Mouse (Mus musculus): ENCODE results near the gene Agl. TPM values are rescaled to one million over a fixed set of nuclear protein-coding genes. Genes with fewer than 3 reads are reported as not detected.

Agl gene
- total RNA-seq, 2 experiments from 2014 or later: 199 to 210 TPM

- no peak for DNase-seq (ENCODE audit: low spot score)
- intact Hi-C loops (cut with DNase I): no loop called here
Observed at GRCm38 (mm10) chr3:116710941-116711340, 97.0 kb downstream of the Agl start.

DNA sequence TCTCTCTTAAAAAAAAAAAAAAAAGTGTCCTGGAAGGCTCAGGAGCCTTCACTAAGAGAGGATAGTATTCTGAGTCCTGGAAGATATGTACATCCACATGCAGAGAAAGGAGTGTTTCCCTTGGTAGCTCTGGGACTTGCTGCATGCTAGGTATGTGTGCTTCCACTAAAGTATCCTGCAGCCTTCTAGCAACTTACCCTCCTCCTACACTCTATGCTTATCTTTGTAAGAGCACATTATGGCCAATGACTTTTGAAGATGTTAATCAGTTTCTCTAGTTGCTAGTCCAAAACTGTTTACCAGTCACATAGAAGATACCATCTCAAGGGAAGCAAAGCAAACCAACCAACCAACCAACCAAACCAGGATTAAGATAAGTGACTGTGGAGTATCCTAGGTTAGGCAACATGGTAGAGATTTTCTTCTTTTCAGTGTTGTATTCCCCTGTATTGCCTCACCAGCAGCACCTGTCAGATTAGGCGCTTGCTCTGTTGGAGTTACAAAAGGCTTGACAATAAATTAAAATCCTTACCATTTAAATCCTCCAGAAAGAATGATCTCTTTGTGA lies 102.2 kb downstream of the Agl start:
- no peak for DNase-seq (ENCODE audit: low spot score)

GRCm38 (mm10) chr3:116703835-116704234 lies 104.1 kb downstream of the Agl start:
- intact Hi-C loops (cut with DNase I): no loop called here
- no peak for DNase-seq (ENCODE audit: low spot score)

More for the DNA sequence above, 102.2 kb downstream of the Agl start:
- intact Hi-C loops (cut with DNase I): no loop called here

DNA sequence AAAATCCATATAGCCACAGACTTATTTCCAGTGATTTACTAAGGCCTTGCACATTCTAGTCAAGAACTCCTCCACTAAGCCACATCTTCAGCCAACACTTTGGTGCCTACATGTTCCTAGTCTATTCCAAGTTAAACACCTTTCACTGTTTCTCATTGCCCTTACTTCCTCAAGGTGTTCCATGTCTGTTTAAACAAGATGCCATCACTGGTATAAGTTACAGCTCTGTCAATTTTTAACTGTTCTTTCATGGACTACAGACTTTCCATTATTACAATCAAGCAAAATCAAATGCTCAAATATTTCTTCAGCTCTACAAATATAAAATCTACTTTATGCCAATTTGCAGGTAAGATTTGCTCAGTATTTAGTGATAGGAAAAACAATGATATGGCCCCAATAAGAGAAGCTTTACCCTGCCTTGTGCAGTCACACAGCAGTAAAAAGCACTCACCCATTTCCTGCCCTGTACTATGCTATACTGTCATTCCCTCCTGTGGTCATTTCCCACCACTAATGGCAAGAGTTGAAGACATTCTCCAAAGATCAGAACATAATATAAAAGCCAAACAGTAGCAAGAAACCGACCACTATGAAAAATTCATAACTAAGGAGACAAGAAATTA lies 105.2 kb downstream of the Agl start:
- intact Hi-C loops (cut with DNase I): no loop called here
- no peak for DNase-seq (ENCODE audit: low spot score)

DNA sequence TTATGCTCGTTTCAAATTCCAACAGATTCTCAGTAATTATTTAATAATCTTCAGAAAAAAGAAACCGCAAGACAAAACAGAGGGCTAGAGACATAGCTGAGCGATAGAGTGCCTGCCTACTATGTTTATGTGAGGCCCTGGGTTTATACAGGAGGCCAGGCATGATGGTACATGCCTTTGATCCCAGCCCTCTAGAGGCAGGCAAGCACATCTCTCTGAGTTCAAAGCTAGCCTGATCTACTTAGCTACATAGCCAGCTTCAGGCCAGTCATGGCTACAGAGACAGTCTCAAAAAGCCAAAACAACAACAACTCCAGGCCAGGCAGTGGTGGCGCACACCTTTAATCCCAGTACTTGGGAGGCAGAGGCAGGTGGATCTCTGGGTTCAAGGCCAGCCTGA lies 106.4 kb downstream of the Agl start:
- intact Hi-C loops (cut with DNase I): no loop called here

GRCm38 (mm10) chr3:116698786-116699185 lies 109.2 kb downstream of the Agl start:
- intact Hi-C loops (cut with DNase I): loop anchor here (5.0 kb wide), 1 partner anchor 49 kb away; no protein-coding TSS in a partner anchor
- no peak for DNase-seq (ENCODE audit: low spot score)

More for the DNA sequence above, 106.4 kb downstream of the Agl start:
- DNase-seq (ENCODE audit: low spot score): no peak

DNA sequence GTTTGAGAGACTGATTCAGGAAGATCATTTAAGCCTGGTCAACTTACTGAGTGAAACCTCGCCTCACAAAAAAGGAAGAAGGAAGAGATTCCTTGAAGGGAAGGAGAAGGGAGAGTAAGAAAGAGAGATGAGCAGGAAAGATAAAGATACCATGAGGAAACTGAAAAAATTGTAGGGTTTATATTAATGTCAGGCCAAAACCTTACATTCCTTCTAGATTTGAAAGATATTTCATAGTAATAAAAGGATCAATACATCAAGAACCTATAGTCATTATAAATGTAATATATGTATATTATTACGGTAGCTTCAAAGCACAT lies 112.3 kb downstream of the Agl start:
- intact Hi-C loops (cut with DNase I): loop anchor here (5.0 kb wide), 1 partner anchor 52 kb away; no protein-coding TSS in a partner anchor
- no peak for DNase-seq (ENCODE audit: low spot score)

DNA sequence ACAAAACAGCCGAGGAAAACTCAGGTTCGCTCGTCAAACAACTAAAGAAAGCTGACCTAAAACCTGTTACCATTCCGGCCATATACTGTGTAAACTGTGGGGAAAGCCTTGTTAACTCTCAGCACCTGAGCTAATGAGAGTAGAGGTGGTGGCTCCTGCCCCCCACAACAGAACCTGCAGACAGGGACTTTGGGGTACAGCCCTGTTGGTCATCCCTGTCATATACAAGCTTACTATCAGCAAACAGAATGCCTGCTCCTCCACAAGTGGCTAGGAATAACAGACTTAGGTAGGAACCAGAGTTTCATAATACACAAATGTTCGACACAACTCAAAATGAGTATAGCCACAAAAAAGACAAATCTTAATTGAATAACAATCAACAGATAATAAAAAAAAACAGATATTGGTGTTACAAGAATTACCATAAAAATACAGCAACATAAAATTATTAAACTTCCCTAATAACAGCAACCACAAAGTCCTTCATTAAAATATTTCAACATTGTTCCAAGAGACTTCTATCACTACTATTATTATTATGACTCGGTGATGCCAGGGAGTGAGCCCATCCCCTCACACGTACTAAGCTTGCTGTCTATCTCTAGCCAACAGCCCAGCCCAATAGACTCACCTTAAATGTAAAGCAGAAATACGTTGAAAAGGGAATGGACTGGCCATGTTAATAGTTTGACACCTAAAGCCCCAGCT lies 112.9 kb downstream of the Agl start:
- intact Hi-C loops (cut with DNase I): loop anchor here (5.0 kb wide), 1 partner anchor 52 kb away; no protein-coding TSS in a partner anchor
- no peak for DNase-seq (ENCODE audit: low spot score)

DNA sequence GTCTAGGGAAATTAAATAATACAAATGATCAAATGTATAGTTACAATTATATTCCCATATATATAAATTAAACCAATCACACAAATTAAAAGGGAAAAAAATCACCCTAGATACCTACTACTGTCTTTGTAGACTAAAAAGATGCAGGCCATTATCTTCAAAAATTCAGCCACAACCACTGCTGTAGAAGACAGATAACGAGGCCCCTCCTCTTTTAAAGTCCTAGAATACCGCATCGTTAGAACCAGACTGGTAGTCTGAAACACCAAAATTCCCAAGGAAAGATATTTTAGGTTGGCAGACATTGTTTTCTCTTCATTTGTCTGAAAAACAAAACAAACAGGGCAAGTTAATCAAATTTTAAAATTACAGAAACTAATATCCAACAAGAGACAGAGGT lies 113.7 kb downstream of the Agl start:
- intact Hi-C loops (cut with DNase I): no loop called here
- DNase-seq (ENCODE audit: low spot score): no peak

Other genes with a start within 250 kb of the Agl start
- gene Lrrc39, start 245.2 kb downstream of the Agl start, total RNA-seq (2021): 10 to 100 TPM; 69.5 to 70.7 TPM
- gene Sass6, start 213.2 kb downstream of the Agl start, total RNA-seq (2021): 1 to 10 TPM; 2.1 to 2.4 TPM
- 1 to 10 TPM; 5.1 to 5.3 TPM for gene Trmt13, start 193.6 kb downstream of the Agl start, total RNA-seq (2021)
- gene Mfsd14a, start 145.5 kb downstream of the Agl start, total RNA-seq (2021): 10 to 100 TPM; 17.9 to 22.0 TPM
- 1 to 10 TPM in 1 of 2 experiments, under 1 TPM in 1; 0.86 to 1.3 TPM for gene Gm43191, start 126.9 kb downstream of the Agl start, total RNA-seq (2021)
- gene Slc35a3, start 95.3 kb downstream of the Agl start, total RNA-seq (2021): 10 to 100 TPM; 13.9 to 14.6 TPM
- gene Frrs1, start 51.3 kb upstream of the Agl start, total RNA-seq (2021): 1 to 10 TPM; 3.1 to 4.8 TPM
- not detected for gene 4930455H04Rik, start 160.1 kb upstream of the Agl start, total RNA-seq (2021)
- gene Palmd, start 160.8 kb upstream of the Agl start, total RNA-seq (2021): 10 to 100 TPM; 54.5 to 71.2 TPM

All from heart, postnatal 25 days (tissue).